Mouse (Mus musculus) erythroblast, embryonic 14.5 days (primary cell): ENCODE measurements around the gene Itga2b.

Experiments used
- GATA1 ChIP-seq: IDR thresholded peaks from 2 replicates; pipeline ENCODE4 v1.6.1; 2012; ENCODE audit warnings: low read length, inconsistent platforms, mixed read lengths
- TAL1 ChIP-seq: IDR thresholded peaks from 3 replicates; pipeline ENCODE4 v1.6.1; 2012; ENCODE audit warnings: low read length, inconsistent platforms, mixed read lengths

DNA sequence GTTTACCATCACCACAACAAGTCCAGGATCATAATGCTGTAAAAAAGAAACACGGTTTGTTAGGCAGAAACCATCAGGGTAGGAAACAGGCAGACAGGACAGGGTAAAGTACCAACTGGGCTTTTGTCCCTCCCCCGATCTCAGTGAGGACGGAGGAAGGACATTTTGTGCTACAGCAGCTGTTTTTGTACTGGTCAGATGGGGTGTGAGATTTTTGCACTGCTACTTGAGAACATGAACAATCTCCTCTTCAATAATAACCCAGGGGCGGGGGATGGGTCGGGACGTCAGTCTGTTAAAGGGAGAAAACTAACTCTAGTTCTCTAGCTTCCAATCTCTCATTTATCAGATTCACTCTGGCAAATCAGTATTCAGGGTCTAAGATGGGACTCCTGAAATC is 40.3 kb upstream of the Itga2b start:
- TF ChIP-seq TAL1, result no peak
- TF ChIP-seq GATA1, result no peak
